Mouse (Mus musculus): Measurements from ENCODE around the gene Hspa12b.

The Hspa12b gene

DNA sequence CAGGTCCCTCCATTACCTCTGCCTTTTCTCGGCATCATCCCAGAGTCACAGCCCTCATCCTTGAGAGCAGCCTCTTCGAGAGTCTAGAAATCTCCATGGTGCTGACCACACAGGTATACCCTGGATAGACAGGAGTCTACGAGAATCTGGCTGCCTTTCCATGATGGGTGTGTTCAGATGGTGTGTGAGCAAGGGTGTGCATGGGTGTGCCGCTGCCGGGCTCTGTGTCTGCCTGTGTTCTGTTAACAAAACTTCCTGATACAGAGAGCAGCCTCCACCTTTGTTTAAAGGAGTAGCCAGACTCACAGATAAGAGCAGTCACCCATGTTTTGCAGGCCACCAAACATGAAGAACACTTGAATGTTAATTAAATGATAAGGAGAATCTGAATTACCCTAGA, 2.8 kb downstream of the Hspa12b start:
- DNase-seq (ENCODE audit: low read depth, low spot score): peak; percentile 54

DNA sequence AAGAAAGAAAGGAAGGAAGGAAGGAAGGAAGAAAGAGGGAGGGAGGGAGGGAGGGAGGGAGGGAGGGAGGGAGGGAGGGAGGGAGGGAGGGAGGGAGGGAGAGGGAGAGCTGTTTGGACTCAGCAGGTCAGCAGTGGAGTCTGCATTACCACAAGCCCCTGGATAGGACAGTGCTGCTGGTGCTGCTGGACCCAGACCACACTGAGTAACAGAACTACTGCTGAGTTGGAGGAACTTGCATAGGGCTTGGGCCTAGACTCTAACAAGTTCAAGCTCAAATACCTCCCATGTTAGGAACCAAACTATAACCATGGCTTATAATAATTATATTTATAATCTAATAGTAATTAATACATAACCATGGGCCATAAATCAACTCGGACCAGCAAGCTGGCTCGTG, 3.8 kb downstream of the Hspa12b start:
- DNase-seq (ENCODE audit: low read depth, low spot score): no peak

DNA sequence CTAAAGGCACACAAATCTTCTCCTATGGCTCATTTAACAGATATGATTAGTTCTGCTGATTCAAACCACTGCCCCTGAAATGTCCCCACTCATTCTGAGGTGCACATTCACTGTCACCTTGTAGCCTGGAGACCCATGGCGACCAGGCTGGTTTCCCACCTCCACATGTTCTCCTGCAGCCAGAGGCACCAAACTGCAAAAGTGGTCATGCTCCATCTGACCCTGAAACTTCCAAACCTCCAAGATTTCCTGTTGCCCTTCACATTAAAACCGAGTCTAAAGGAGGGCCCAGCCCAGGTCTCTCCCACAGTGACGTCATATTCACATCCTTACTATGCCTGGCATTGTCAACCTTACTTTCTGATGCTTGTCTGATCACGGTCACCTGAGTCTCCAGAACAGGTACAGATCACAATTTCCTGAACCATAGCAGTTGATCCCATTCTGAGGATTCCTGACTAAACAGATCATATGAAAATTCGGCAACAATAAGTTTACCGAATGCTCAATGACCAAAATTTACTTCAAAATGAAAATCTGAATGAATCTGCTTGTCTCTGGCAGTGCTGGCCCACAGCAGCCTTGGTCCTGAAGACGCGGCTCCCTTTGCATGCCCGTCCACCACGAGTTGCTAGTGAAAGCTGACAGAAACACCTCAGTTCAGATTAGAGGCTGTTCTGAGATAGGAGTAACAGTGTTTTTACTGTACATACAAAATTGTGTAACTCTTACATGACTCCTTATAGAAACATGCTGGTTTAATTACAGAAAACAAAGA, 5.2 kb downstream of the Hspa12b start:
- DNase-seq (ENCODE audit: low read depth, low spot score): no peak

DNA sequence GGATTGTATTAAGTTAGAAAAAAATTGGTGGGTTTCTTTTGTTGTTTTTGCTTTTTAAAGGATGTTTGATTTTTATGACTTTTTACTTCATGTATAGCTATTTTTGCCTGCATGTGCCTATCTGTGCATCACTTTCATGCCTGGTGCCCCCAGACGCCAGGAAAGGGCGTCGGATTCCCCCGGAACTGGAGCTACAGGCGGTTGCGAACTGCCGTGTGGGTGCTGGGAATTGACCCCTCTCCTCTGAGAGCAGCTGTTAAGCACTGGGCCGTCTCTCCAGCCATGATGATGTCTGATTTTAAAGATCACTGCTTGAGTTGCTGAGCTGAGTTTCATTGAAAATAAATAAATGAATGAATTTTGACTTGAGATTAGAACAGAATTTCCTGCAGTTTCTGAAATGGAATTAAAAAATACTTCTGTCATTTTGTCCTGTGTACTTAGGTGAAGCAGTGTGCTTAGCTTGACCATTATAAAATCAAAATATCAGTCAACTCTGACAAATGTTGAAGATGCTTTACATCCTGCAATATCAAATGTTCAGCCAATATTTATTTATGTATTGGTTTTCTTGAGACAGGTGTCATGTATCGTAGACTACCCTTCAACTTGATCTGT, 6.0 kb downstream of the Hspa12b start, which contains the start of gene Gm11037:
Gene Gm11037, plus strand, starts transcription at position 568 of the 618 bp plus-strand sequence.
- DNase-seq (ENCODE audit: low read depth, low spot score): no peak

DNA sequence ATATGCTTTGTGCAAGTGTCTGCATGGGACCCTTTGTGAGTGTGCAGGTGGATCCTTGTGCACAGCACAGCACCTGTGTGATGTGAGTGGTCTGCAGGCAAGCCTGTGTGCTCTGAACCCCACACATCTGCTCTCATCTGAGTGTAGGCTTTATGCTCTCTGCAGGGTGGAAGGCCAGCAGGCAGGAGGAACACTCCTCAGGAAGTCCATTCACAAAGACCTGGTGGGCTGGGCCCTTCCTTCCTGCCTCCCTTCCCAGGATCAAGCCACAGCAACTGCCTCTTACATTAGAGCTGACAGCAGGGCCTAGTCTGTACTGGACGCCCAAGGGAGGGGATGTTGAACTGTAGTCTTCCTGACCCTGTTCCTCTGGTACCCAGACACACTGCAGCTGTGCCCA, 7.3 kb downstream of the Hspa12b start:
- DNase-seq (ENCODE audit: low read depth, low spot score): no peak

DNA sequence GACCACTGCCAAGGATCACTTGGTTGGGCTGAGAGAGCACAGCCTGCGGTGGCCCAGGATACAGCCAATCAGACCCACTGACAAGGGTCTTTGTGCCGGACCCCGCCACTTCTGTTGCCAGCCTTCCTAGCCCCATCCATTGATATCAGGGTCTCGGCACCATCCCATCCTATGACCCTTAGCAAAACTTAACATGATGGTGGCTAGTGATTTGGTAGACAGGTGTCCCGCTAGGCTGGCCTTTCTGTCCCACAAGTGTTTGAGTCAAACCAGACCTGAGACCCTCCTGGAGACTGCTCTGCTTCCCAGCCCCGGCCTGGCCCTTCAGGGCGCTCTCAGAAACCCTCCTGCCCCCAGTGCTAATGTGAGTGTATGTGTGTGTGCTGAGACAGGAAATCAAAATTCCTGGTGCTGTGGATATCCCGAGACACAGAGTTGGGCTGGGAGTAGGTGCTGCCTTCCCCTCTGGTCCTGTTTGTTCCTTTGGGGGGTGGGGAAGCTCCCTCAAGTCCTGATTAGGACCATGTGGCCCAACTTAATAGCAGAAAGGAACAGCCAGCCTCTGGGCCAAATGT, 7.8 kb downstream of the Hspa12b start:
- DNase-seq (ENCODE audit: low read depth, low spot score): no peak

DNA sequence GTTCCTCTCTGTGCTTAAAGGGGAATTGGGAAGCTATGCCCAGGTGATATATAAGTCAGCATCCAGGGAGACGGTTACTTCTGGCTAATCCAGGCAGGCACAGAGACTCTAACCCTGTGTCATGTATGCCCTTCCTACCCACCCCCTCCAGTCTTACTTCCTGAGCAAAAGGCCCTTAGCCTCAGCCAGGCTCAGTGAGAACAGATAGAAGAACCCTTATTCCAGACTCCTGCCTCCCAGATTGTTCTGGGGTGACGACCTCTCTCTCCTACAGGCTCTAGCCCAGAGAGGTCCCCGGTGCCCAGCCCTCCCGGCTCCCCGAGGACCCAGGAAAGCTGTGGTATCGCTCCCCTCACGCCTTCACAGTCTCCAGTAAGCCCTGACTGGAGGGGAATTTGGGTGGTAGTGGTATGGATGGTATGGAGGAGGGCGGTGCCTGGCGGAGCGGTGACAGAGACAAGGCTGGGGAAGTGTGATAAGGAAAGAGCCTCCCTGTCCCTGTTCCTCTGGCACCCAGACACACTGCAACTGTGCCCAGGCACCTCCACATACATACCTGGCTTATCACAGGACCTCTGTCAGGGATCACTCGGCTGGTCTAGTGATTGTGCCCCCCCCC, 8.6 kb downstream of the Hspa12b start:
- peak; percentile 87 for DNase-seq (ENCODE audit: low read depth, low spot score)

DNA sequence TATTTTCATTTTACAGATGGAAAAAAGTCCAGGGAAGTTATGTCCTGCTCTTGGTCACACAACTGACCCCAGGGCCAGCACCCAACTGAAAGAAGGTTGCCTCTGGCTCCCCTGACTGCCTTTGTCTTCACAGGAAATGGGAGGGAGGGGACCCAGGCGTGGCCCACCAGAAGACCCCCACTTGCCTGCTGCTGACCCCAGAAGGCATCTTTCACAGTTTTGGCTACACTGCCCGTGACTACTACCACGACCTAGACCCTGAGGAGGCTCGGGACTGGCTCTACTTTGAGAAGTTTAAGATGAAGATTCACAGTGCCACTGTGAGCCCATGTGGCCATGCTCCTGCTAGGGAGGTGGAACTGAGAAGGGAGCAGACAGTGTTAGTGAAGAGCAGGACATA, 11.2 kb downstream of the Hspa12b start:
- no peak for DNase-seq (ENCODE audit: low read depth, low spot score)

DNA sequence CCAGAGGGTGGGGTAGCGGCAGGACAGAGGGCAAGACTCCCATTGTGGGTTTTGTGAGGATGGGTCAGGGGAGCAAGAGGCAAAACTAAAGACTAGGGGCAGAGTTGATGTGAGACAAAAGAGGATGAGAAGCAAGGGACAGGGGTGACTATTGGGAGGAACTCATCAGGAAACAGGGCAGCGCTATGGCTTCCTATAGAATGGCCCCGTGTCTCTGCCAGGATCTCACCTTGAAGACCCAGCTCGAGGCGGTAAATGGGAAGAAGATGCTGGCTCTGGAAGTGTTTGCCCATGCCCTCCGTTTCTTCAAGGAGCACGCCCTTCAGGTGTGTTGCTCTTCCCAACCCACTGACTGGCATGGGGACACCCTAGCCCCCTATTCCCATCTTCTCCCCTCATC, 11.7 kb downstream of the Hspa12b start:
- DNase-seq (ENCODE audit: low read depth, low spot score): no peak

DNA sequence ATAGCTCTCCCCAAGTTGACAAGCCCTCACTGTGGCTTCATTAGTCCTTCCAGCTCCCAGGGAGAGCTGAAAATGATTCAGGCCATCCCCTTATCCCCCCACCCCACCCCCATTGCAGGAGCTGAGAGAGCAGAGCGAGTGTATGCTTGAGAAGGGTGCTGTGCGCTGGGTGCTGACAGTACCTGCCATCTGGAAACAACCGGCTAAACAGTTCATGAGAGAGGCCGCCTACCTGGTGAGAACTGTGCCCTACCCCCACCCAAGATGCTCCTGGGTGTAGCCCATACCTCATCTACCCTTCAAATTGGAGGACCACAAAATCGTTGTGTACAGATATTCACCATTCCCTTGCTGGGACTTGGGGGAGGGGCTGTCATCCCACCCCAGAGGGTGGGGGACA, 12.2 kb downstream of the Hspa12b start:
- no peak for DNase-seq (ENCODE audit: low read depth, low spot score)

DNA sequence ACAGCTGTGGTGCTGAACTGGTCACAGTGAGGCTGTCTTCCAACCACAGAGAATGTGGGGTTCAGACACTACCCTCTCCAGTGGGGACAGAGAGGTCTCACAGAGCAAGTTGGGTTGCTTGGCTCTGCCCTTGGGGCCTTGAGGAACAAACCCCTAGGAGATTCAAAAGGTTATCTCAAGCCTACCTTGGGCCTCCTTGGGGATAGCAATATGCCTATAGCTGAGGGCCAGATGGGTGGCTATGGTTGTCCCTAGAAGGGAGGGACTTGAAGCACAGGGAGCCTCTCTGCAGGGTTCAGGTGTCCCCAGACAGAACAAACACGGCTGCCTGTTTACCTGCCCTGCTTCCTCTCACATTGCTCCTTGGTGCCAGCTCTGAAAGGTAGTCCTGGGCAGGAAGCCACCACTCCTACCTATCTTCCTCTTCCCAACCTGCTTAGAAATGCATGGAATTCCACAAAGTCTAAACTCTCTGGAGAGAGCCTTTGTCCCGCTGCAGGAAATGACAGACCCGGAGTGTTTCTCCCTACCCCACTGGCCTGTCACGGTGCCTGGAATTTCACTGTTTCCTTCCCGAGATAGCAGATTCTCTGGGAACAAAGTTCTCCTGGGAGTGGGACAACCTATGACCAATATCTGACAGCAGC, 12.9 kb downstream of the Hspa12b start:
- no peak for DNase-seq (ENCODE audit: low read depth, low spot score)

DNA sequence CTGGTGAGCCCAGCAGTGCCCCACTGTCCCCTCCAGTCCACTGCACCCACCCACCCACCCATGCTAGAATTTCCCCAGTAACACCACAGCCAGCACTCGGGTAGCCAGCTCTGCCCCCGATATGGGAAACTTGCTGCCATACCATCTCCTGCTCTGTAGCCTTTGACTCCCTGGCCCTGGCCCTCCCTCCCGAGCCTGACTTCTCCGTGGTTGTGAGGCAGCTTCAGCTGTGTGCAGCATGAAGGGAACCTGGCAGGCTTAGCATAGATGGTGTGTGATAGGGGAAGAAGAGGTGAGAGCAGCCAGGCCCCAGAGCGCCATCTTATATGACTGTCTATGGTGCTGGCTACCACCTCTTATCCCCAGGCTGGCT, 13.4 kb downstream of the Hspa12b start:
- no peak for DNase-seq (ENCODE audit: low read depth, low spot score)

DNA sequence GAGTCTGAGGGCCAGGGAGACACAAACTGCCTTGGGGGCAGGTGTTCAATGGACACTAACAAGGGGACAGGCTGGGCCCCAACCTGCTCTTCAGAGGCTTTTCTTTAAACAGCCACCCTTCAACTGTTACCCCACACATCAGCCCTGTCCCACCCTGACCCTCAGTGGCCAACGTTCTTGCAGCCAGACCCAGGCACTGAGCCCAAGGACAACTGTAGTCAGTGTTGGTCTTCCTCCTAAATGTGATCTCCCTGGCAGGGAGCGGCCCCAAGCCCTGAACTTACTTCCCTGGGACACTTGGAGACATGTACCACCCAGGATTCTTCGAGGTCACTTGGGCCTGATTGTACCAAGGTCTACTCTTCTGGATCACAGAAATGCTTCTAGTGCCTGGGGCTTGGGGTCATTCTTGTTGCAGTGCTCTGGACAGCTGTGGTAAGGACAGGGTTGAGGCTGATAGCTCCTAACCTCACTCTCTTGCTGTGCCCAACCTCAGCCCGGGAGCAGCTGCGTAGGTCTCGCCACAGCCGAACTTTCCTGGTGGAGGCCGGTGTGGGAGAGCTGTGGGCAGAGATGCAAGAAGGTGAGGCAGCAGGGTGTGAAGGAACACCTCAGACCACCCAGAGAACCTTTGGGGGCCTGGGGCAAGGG, 14.4 kb downstream of the Hspa12b start:
- no peak for DNase-seq (ENCODE audit: low read depth, low spot score)

DNA sequence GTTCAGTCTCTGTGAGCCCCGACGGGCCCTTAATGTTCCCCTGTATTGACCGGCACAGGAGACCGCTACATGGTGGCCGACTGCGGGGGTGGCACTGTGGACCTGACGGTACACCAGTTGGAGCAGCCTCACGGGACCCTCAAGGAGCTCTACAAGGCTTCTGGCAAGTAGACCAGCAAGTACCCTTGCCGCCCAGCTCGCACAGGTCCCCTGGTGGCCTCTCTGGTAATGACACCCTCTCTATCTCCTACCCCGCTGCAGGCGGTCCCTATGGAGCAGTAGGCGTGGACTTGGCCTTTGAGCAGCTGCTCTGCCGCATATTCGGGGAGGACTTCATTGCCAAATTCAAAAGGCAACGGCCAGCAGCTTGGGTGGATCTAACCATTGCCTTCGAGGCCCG, 15.5 kb downstream of the Hspa12b start:
- DNase-seq (ENCODE audit: low read depth, low spot score): peak; percentile 72

DNA sequence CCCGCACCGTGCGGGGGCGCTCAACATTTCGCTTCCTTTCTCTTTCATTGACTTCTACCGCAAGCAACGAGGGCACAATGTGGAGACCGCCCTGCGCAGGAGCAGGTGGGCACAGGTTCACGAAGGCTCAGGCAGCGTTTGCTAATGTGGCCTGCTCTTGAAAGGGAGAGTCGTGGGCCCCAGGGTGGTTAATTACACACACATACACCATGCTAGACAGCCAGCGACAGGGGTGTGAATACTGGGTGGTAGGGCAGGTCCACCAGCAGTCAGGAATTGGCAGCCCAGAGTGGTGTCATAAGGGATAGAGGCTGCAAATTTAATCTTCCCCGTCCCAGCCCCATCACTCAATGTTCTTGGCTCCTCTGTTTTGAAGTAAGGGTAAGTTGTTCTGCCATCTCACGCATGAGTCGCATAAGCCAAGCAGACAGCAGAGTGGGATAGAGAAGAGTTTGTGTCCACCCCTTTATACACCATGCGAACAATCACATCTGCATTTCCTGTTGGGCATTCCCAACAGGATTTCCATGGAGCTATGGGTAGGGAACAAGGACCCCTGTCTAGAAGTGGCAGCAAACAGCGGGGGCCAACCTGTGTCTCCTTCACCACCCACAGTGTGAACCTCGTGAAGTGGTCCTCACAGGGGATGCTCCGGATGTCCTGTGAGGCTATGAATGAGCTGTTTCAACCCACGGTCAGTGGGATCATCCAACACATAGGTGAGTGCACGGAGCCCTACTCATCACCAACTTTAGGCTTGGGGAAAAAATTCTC, 16.1 kb downstream of the Hspa12b start:
- no peak for DNase-seq (ENCODE audit: low read depth, low spot score)

DNA sequence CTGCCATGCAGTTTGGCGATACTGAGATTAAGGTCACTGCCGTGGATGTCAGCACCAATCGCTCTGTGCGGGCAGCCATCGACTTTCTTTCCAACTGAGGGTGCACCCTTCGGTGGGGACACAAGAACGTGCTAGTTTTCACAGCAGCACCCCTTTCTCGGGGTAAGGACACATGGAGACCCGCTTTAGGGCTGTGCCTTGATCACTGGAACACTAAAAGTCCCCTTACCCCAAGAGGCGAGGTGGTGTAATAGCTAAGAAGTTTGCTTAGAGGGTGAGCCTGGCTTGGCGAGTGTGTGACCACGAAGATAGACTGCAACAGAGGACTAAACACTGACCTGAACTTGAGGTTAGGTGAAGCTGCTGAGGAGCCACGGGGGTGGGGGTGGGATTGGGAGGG, 18.0 kb downstream of the Hspa12b start:
- no peak for DNase-seq (ENCODE audit: low read depth, low spot score)

DNA sequence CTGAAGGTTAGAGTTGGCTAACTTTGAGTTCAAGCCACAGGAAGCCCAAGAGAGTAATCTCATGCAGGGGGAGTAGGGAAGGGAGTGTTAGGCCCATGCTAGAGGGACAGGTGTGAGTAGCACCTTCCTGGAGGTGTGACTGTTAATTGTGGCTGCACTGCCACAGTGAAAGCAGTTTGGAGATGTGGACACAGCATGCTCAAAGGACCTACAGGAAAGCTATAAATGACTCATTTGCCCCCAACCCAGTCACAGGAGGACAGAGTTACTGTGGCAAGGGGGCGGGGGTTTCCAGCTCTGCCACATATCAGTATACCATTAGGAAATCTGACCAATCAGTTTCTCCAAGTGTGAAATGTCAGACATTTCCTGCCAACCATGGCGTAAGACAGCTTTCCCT, 18.5 kb downstream of the Hspa12b start:
- DNase-seq (ENCODE audit: low read depth, low spot score): no peak

DNA sequence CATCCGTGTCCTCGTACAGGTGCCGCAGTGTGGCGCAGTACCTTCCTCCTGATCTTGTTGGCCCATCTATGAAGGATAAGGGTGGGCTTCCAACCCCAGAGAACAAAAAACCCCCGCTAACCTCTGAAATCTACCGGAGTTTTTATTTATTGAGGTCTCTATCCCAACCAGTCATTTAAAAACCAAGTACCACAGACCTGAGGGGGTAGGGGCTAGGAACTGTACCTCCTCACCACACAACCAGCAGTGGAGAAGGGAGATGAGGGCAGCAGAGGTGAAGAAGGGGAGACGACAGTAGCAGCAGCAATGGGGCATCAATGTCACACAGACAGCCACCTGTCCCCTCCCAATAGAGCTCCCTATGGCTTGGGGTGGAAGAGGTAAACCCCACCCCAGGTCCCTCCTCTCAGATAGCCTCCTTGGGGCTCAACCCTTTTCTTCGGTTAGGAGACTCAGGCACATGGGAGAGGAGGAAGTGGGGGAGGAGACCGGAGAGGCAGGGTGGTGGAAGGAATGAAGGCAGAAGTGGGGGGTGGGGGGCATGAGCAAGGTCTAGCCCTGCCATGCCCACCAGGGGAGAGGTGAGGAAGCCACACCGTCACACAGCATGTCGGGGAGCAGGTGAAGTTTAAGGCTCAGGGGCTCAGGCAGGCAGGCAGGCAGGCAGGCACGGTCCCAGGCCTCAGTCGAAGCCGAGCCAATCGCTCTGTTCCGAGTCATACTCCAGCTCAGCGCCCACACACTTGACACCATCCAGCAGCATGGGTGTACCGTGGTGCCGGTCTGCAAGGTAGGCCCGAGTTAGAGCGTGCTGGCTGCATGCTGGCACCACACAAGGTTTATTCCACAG, 19.3 kb downstream of the Hspa12b start:
- no peak for DNase-seq (ENCODE audit: low read depth, low spot score)

DNA sequence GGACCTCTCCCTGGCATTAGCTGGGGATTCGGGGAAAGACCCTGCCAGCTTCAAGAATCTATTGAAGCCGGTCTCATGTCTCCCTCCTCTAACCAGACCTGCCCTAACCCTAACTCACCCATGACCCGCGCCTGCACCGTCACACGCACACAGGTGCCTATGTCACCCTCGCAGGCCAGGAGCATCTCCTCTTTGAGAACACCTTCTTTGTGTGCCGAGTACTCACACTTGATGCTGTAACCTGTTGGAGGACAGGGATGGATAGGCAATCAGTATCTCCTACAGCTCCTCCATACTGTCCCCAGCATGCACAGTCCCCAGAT, 19.9 kb downstream of the Hspa12b start:
- DNase-seq (ENCODE audit: low read depth, low spot score): no peak
